Comparison of ENCODE assay signal across 10 mouse cellular contexts in genomic region chr7:81959704-81960103, GRCm38 (mm10). TPM values are rescaled to one million over a fixed set of nuclear protein-coding genes. Genes with fewer than 3 reads are reported as not detected.
DNase-seq lines count a peak whose midpoint lies in the region; ATAC-seq lines count a peak whose summit lies in the region.
"Had no signal": no experiment of that assay in that cellular context is flagged by ENCODE, and none has a peak within 500 bp of the region (broad histone marks: within the 10 kb centered on the region; RNA-seq: fewer than 3 reads in every experiment).

No protein-coding gene starts in this region.

- peak; percentile 51; the same call in 1 of the 2 replicates for ATAC-seq in kidney, embryonic 16.5 days (ENCODE audit: low FRiP score, low TSS enrichment)

- H3K9ac ChIP-seq in kidney, embryonic 16.5 days (replicated peaks; ENCODE audit: low read length): no peak overlapping the region
- H3K9ac ChIP-seq: embryonic facial prominence, embryonic 12.5 days; limb, embryonic 15.5 days had no signal

- H3K9me3 ChIP-seq in heart, embryonic 10.5 days: no peaks in the 10 kb centered on the region
- no peaks in the 10 kb centered on the region for H3K9me3 ChIP-seq in kidney, embryonic 16.5 days (ENCODE audit: low read length)
- H3K9me3 ChIP-seq: embryonic facial prominence, embryonic 12.5 days; limb, embryonic 15.5 days had no signal

- H3K36me3 ChIP-seq in heart, embryonic 10.5 days: no peaks in the 10 kb centered on the region
- no peaks in the 10 kb centered on the region for H3K36me3 ChIP-seq in kidney, embryonic 16.5 days (ENCODE audit: insufficient read depth, low read length)
- H3K36me3 ChIP-seq: embryonic facial prominence, embryonic 12.5 days; limb, embryonic 15.5 days had no signal

- DNase-seq in heart, embryonic 10.5 days (ENCODE audit: low spot score): peak; percentile 55
- no peak for DNase-seq in heart, postnatal 25 days (ENCODE audit: low spot score)
- peak; percentile 58 for DNase-seq in 416B (ENCODE audit: low read depth)
- DNase-seq in MN1 (ENCODE audit: low spot score): peak; percentile 47
- DNase-seq in embryo, embryonic 10.5 days (ENCODE audit: low spot score): peak; percentile 85
- peak; percentile 63 for DNase-seq in naive thymus-derived CD4-positive, alpha-beta T cell, adult 2 months (ENCODE audit: low read depth)
- DNase-seq in gastrocnemius, postnatal 14 days: no peak

- no peaks in the 10 kb centered on the region for H3K4me1 ChIP-seq in heart, embryonic 10.5 days
- H3K4me1 ChIP-seq in kidney, embryonic 16.5 days (ENCODE audit: insufficient read depth, low read length): no peaks in the 10 kb centered on the region
- H3K4me1 ChIP-seq: embryonic facial prominence, embryonic 12.5 days; limb, embryonic 15.5 days had no signal

- H3K4me2 ChIP-seq in kidney, embryonic 16.5 days (replicated peaks; ENCODE audit: low read depth, low read length): no peak overlapping the region
- H3K4me2 ChIP-seq: embryonic facial prominence, embryonic 12.5 days; limb, embryonic 15.5 days had no signal

- intact Hi-C loops in heart, postnatal 25 days (cut with DNase I): loop anchor here (2.0 kb wide), 3 partner anchors 159 to 313 kb away; no protein-coding TSS in a partner anchor
- intact Hi-C loops in gastrocnemius, postnatal 14 days (cut with DNase I; ENCODE audit: low total_unique reads): loop anchor here (2.0 to 5.0 kb wide), 2 partner anchors 158 to 313 kb away; no protein-coding TSS in a partner anchor

- 2% methylated on average over 3 of the region's 3 CpGs for WGBS in heart, embryonic 10.5 days
- 4% methylated on average over 3 of the region's 3 CpGs for WGBS in kidney, embryonic 16.5 days

- H3K27ac ChIP-seq in heart, embryonic 10.5 days: no peak overlapping the region
- no peak overlapping the region for H3K27ac ChIP-seq in kidney, embryonic 16.5 days (ENCODE audit: low read length)
- H3K27ac ChIP-seq: embryonic facial prominence, embryonic 12.5 days; limb, embryonic 15.5 days had no signal

- peaks cover 10% of the 10 kb centered on the region; the same call in 1 of the 2 replicates for H3K27me3 ChIP-seq in heart, embryonic 10.5 days (ENCODE audit: insufficient read depth, poor library complexity, severe bottlenecking)
- no peaks in the 10 kb centered on the region for H3K27me3 ChIP-seq in kidney, embryonic 16.5 days (ENCODE audit: insufficient read depth, low read length)
- H3K27me3 ChIP-seq: limb, embryonic 15.5 days had no signal

- H3K4me3 ChIP-seq in heart, embryonic 10.5 days: no peak overlapping the region
- no peak overlapping the region for H3K4me3 ChIP-seq in kidney, embryonic 16.5 days (ENCODE audit: low read length)
- H3K4me3 ChIP-seq: embryonic facial prominence, embryonic 12.5 days; limb, embryonic 15.5 days had no signal

RNA-seq across cellular contexts. Expression of gene Hdgfl3, which starts 25.4 kb away (rescaled TPM):
- polyA plus RNA-seq in heart, embryonic 10.5 days (2016; fragmentation: Nextera tagmentation; extraction: Ambion mirVana): 8.4 and 13.8 TPM in 2 replicates
- 1 to 10 TPM; 6.6 to 7.2 TPM for total RNA-seq in heart, postnatal 25 days (2021)
- 10.0 and 11.7 TPM in 2 replicates for polyA plus RNA-seq in kidney, embryonic 16.5 days (2015; fragmentation: Nextera tagmentation; extraction: Ambion mirVana)
- 1 to 10 TPM; 3.7 to 4.3 TPM for total RNA-seq in gastrocnemius, postnatal 14 days (2021)

RNA-seq across cellular contexts. Expression of gene Bnc1, which starts 32.4 kb away (rescaled TPM):
- polyA plus RNA-seq in heart, embryonic 10.5 days (2016; fragmentation: Nextera tagmentation; extraction: Ambion mirVana): 8.1 and 14.3 TPM in 2 replicates
- total RNA-seq in heart, postnatal 25 days (2021): 1 to 10 TPM; 1.7 to 2.3 TPM
- polyA plus RNA-seq in kidney, embryonic 16.5 days (2015; fragmentation: Nextera tagmentation; extraction: Ambion mirVana): 0.15 and 0.50 TPM in 2 replicates
- not detected for total RNA-seq in gastrocnemius, postnatal 14 days (2021)

Comparison
In these comparisons a context has a peak if more than half of its experiments do, and no peak if none do; other contexts are left out.
1. DNase-seq: peak in heart, embryonic 10.5 days (single experiment), 416B (single experiment), MN1 (single experiment), embryo, embryonic 10.5 days (single experiment) and naive thymus-derived CD4-positive, alpha-beta T cell, adult 2 months (single experiment); none in heart, postnatal 25 days (single experiment) and gastrocnemius, postnatal 14 days (single experiment).